Mouse (Mus musculus): ENCODE data around the gene Msrb2. TPM values are rescaled to one million over a fixed set of nuclear protein-coding genes. Genes with fewer than 3 reads are reported as not detected.

The Msrb2 gene
- 23.5 and 28.9 TPM in 2 replicates for polyA plus RNA-seq (2016; fragmentation: Nextera tagmentation; extraction: Ambion mirVana)

DNA sequence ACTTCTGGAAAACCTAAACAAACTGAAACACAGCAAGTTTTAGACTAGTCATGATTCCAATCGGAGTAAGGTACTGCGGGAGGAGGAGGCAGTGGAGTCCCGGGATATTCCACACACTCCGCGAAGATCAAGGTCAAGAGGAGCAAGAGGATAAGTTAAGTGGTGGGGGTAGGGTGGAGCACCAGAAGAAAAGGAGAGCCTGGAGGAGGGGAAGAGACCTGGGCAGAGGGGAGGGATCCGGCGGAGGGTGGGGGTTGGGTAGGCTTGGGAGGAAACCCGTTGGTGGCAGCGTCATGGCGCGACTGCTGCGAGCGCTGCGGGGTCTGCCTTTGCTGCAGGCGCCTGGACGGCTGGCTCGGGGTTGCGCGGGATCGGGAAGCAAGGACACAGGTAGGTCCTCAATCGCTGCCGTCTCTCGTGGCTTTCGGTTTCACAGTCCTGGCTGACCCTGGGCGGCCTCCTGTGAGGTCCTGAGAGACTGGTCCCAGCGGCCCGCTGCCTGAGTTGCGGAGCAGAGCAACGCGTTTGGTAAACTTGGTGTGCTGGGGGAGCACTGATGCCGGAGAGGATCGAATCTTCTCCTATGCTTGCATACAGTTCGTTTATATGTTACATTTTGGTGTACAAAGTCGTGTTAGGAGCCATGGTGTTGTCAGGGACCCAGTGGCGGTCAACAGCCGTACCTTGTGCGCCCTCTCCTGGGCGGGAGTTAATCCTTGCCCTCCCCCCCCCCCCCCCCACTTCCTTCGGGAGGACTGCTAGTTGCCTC lies at the start of gene Msrb2:
Gene Msrb2 (plus strand): TSS at position 51 of the 769 bp plus-strand sequence.
- H3K27me3 ChIP-seq = no peaks in the 10 kb centered on the region
- H3K9ac ChIP-seq (replicated peaks) = peak within 1 kb of the TSS; percentile 79
- WGBS = under 1% methylated on average over 39 of the region's 39 CpGs
- no peaks in the 10 kb centered on the region for H3K4me1 ChIP-seq (replicated peaks)
- peak within 1 kb of the TSS; percentile 62 for H3K4me2 ChIP-seq
- peak within 1 kb of the TSS; percentile 71 for H3K4me3 ChIP-seq (replicated peaks)
- ATAC-seq (ENCODE audit: insufficient number of reproducible peaks, insufficient read depth, low FRiP score, low TSS enrichment, low read depth) = peak; percentile 84
- H3K9me3 ChIP-seq = no peaks in the 10 kb centered on the region
- no peaks in the 10 kb centered on the region for H3K36me3 ChIP-seq
- H3K27ac ChIP-seq = peak within 1 kb of the TSS; percentile 78

DNA sequence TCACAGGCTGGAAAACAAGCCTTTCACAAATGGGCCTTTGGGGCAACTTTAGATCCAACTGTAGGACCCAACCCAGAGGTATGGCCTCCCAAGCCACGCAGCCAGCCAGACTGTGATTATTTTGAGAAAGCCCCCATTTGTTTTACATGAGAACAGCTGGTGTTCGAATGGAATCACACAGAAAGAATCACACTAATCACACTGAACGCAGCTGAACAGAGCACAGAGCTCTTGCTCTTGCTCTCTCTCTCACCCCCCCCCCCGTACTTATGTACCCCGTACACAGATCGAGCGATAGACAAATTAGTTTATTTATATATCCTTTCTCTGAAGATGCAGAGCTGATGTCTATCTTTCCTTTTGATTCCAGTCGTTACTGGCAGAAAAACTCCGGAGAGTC lies 48.8 kb upstream of the Msrb2 start:
- no peaks in the 10 kb centered on the region for H3K9me3 ChIP-seq
- no peak for ATAC-seq (ENCODE audit: insufficient number of reproducible peaks, insufficient read depth, low FRiP score, low TSS enrichment, low read depth)
- no peak overlapping the region for H3K4me2 ChIP-seq
- no peaks in the 10 kb centered on the region for H3K36me3 ChIP-seq
- H3K9ac ChIP-seq (replicated peaks) = no peak overlapping the region
- H3K4me1 ChIP-seq (replicated peaks) = no peaks in the 10 kb centered on the region
- 82% methylated on average over 9 of the region's 9 CpGs for WGBS
- H3K27me3 ChIP-seq = no peaks in the 10 kb centered on the region
- no peak overlapping the region for H3K4me3 ChIP-seq (replicated peaks)
- H3K27ac ChIP-seq = no peak overlapping the region

DNA sequence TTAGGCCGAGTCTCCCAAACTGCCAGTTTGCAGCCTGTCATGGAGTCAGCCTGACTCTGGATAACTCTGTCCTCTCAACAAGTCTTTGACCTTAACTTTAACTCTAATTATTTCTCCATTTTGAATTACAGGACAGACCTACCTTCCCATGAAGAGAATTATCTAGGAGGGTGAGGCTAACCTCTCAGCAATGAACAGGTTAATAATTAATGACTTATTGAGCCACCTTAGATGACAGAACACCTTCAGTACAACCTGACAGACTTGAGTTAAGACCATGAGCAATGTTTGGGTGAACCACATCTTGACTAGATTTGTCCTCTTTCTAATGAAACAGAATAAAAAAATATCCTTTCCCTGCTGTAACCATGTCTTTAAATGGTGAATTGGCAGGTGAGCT lies 44.9 kb upstream of the Msrb2 start:
- no peaks in the 10 kb centered on the region for H3K4me1 ChIP-seq (replicated peaks)
- H3K4me2 ChIP-seq = no peak overlapping the region
- H3K27me3 ChIP-seq = no peaks in the 10 kb centered on the region
- ATAC-seq (ENCODE audit: insufficient number of reproducible peaks, insufficient read depth, low FRiP score, low TSS enrichment, low read depth) = no peak
- H3K4me3 ChIP-seq (replicated peaks) = no peak overlapping the region
- H3K9me3 ChIP-seq = no peaks in the 10 kb centered on the region
- no peak overlapping the region for H3K9ac ChIP-seq (replicated peaks)
- WGBS = 87% methylated on average over 1 of the region's 1 CpGs
- H3K27ac ChIP-seq = no peak overlapping the region
- no peaks in the 10 kb centered on the region for H3K36me3 ChIP-seq

DNA sequence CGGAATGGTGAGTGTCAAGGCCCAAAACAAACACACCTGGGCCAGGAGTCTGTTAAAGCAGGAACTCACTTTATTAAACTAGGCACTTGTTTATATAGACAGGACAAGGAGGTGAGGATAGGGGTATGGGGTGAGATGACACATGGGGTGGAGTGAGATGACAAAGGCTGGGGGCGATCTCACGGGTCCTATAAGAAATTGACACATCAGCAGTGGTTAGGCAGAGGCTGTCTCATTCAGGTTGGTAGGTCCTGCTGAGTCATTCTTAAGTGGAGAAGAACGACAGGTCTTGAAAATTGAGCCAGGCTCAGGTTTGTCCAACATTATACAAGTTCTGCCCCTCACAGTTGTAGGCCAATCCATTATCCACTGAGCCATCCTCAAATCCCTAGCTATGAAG lies 43.4 kb upstream of the Msrb2 start:
- no peak for ATAC-seq (ENCODE audit: insufficient number of reproducible peaks, insufficient read depth, low FRiP score, low TSS enrichment, low read depth)
- 79% methylated on average over 4 of the region's 4 CpGs for WGBS

DNA sequence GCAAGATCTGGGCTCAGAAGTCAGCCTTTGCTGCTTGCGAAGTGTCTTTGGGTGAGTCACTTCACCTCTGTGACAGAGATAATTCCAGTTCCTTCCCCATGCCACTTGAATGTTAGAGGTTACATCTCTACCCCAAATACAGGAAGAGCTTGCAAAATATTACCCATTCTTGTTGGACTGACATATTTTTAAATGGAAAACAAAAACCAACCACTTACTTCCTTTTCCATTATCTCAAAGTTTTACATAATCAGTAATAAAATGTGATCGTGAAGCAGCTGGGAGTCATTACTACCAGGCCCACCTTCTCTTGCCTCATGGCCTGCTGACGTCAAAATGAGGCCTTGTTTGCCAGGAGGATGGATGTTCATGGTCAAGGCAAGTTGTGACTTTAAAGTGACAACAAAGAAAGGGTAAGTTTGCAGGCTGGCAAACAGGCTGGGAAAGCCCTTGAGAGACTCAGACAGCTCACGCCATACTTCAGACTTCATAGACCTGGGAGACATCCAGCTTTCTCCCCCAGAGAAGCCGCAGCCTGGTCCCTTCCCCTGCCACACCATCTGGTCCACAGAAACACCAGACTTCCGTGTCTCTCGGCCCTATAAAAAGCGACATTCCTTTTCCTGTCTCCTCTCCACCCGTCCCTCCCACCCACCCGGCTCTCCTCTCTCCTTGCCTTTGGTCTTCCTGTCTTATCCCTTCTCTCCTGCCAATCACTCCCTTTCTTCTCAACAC lies 27.2 kb upstream of the Msrb2 start:
- H3K36me3 ChIP-seq = no peaks in the 10 kb centered on the region
- no peaks in the 10 kb centered on the region for H3K9me3 ChIP-seq
- 36% methylated on average over 10 of the region's 10 CpGs for WGBS
- H3K4me1 ChIP-seq (replicated peaks) = peaks cover 4% of the 10 kb centered on the region
- no peaks in the 10 kb centered on the region for H3K27me3 ChIP-seq
- peak overlapping the region; percentile 36 for H3K4me2 ChIP-seq
- peak overlapping the region; percentile 11; the same call in 1 of the 2 replicates for H3K4me3 ChIP-seq (replicated peaks)
- H3K27ac ChIP-seq = no peak overlapping the region
- H3K9ac ChIP-seq (replicated peaks) = no peak overlapping the region
- no peak; the same call in 1 of the 2 replicates for ATAC-seq (ENCODE audit: insufficient number of reproducible peaks, insufficient read depth, low FRiP score, low TSS enrichment, low read depth)

More for the DNA sequence above, 43.4 kb upstream of the Msrb2 start:
- Histone ChIP-seq H3K36me3 (no peaks in the 10 kb centered on the region), H3K27ac (no peak overlapping the region), H3K4me2 (no peak overlapping the region), H3K27me3 (no peaks in the 10 kb centered on the region), H3K9me3 (no peaks in the 10 kb centered on the region), H3K9ac (replicated peaks) (no peak overlapping the region), H3K4me3 (replicated peaks) (no peak overlapping the region), H3K4me1 (replicated peaks) (no peaks in the 10 kb centered on the region)

DNA sequence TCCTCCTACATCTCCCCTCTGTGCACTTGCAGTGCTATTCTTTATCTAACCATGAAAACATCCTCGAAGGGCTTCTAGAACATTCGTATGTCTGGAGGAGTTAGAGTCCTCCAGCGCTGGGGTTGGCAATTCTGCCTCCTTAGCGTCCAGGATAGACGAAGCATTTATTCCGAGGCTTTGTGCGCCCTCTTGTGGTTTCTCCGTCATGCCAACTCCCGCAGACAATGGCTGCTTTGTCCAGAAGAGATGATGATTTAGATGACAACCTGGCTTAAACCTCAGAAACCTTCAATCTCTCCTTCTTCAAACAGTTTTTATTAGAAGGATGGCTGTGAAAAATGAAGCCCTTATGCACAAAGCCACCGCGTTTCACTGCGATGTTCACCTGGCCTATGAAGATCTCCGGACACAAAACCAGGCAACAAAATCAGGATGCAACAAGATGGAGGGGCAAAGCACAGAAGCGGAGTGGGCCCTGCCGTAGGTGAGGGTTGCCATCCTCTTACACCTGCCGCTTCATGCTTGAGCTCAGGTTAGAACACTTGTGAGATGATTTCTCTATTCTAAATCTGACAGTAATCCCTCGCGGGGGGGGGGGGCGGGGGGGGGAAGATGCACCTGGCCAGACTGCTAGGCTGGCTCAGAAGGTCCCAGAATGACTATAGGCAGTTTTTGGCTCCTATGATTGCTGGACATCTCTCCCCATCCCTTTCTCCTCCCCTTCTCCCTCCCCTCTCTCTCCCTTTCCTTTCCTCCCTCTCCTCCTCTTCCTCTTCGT lies 26.4 kb upstream of the Msrb2 start:
- H3K4me3 ChIP-seq (replicated peaks) = peak overlapping the region; percentile 11; the same call in 1 of the 2 replicates
- no peak overlapping the region for H3K27ac ChIP-seq
- H3K9ac ChIP-seq (replicated peaks) = no peak overlapping the region

DNA sequence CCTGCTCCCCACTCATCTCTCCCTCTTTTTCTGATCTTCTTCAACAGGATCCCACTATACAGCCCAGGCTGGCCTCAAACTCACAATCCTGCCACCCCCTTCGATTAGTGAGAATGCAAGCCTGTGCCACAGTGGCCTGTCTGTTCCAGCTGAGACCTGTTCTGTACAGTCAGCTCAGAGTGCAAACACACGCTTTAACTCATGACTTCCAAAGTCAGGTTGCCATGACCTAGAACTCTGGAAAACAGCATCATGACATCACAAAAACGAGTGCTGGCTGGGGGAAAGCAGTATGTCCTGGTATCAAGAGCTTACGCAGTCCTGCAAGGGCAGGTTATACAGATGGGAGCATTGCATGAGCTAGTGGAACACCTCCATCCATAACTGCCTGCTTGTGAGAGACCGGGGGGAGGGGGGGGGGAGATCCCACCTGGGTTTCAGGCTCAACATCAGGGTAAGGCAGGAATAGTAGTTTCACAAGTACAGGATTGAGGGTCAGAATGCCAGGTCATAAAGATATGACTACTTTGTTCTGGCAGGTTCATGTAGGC lies 25.8 kb upstream of the Msrb2 start:
- no peaks in the 10 kb centered on the region for H3K27me3 ChIP-seq
- H3K4me2 ChIP-seq = 0 out of 2 replicates have a peak overlapping the region, but pooled peaks have one; percentile 36
- H3K27ac ChIP-seq = no peak overlapping the region
- no peak overlapping the region for H3K9ac ChIP-seq (replicated peaks)
- no peaks in the 10 kb centered on the region for H3K9me3 ChIP-seq
- WGBS = 75% methylated on average over 5 of the region's 5 CpGs
- H3K4me1 ChIP-seq (replicated peaks) = peaks cover 4% of the 10 kb centered on the region
- ATAC-seq (ENCODE audit: insufficient number of reproducible peaks, insufficient read depth, low FRiP score, low TSS enrichment, low read depth) = 0 out of 2 replicates have a peak, but pooled peaks have one; percentile 52
- no peaks in the 10 kb centered on the region for H3K36me3 ChIP-seq
- H3K4me3 ChIP-seq (replicated peaks) = no peak overlapping the region

More for the DNA sequence above, 26.4 kb upstream of the Msrb2 start:
- Histone ChIP-seq H3K4me1 (replicated peaks) (peaks cover 4% of the 10 kb centered on the region), H3K9me3 (no peaks in the 10 kb centered on the region), H3K36me3 (no peaks in the 10 kb centered on the region), H3K27me3 (no peaks in the 10 kb centered on the region), H3K4me2 (peak overlapping the region; percentile 36)
- peak; percentile 66; the same call in 1 of the 2 replicates for ATAC-seq (ENCODE audit: insufficient number of reproducible peaks, insufficient read depth, low FRiP score, low TSS enrichment, low read depth)
- WGBS = 27% methylated on average over 19 of the region's 20 CpGs

DNA sequence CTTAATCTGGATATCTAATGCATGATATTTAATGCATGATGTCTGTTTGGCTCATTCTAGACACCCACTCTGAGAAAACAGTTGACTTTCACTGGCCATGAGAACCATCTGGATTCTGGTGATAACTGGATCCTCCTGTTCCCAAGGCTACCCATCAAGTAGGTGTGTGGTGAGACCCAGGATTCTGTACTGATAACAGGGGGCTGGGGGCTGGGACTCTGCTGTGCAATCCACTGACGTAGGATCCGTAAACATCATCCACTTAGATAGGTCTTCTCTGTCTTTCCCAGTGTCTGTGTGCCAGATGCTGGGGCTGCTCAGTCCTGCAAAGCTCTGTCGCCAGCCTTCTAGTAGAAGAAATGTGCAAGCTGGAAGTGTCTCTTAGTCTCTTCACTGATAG lies 22.8 kb upstream of the Msrb2 start:
- H3K27ac ChIP-seq = no peak overlapping the region

DNA sequence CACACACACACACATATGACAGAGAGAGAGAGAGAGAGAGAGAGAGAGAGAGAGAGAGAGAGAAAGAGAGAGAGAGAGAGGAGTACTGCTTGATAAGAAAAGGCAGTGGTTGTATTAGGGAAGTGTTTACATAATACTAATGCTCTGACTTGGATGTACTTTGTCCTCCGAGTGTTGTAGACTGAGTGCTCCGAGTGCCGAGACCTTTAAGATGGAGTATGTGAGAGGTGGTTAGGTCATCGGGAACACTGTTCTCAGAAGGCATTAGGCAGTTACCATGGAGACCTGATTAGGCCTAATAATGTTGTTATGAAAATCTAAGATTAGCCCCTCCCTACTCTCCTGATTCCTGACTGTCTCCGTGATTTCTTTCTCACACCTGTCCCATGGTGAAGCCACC lies 21.1 kb upstream of the Msrb2 start:
- Histone ChIP-seq H3K9me3 (no peaks in the 10 kb centered on the region), H3K9ac (replicated peaks) (no peak overlapping the region), H3K27me3 (no peaks in the 10 kb centered on the region), H3K4me3 (replicated peaks) (no peak overlapping the region), H3K4me1 (replicated peaks) (no peaks in the 10 kb centered on the region), H3K36me3 (no peaks in the 10 kb centered on the region), H3K27ac (no peak overlapping the region), H3K4me2 (no peak overlapping the region)
- WGBS = 91% methylated on average over 5 of the region's 5 CpGs
- no peak for ATAC-seq (ENCODE audit: insufficient number of reproducible peaks, insufficient read depth, low FRiP score, low TSS enrichment, low read depth)

More for the DNA sequence above, 22.8 kb upstream of the Msrb2 start:
- no peak overlapping the region for H3K9ac ChIP-seq (replicated peaks)
- no peaks in the 10 kb centered on the region for H3K27me3 ChIP-seq
- WGBS = 48% methylated on average over 3 of the region's 3 CpGs
- no peak for ATAC-seq (ENCODE audit: insufficient number of reproducible peaks, insufficient read depth, low FRiP score, low TSS enrichment, low read depth)
- peaks cover 4% of the 10 kb centered on the region for H3K4me1 ChIP-seq (replicated peaks)
- H3K4me3 ChIP-seq (replicated peaks) = no peak overlapping the region
- no peak overlapping the region for H3K4me2 ChIP-seq
- H3K36me3 ChIP-seq = no peaks in the 10 kb centered on the region
- no peaks in the 10 kb centered on the region for H3K9me3 ChIP-seq

DNA sequence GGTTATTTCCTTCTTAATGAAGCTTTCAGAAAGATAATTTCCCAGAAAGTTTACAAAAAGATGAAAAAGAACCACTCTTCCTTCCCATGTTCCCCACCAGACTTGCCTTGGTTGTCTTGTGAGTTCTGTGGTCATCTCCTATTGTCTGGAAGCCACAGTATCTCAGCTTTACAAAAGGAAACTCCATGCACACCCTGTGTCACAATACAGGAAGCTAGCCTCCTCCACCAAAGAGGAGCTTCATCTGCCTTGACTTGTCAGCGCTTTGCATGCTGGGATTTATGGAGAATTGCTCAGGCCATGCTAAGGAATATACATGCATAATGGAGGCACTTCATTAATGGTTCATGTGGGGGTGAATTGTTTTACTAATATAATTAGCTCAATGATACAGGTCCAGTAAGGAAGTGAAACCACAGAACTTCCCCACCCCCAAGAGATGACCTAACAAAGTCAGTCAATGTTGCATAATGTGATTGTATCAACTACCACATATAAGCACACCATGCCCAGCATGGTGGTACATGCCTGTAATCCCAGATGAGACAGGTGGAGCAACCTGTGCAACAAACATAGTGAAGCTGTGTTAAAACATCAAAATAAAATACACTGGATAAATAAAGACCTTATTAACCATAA lies 19.5 kb upstream of the Msrb2 start:
- no peaks in the 10 kb centered on the region for H3K4me1 ChIP-seq (replicated peaks)
- no peak for ATAC-seq (ENCODE audit: insufficient number of reproducible peaks, insufficient read depth, low FRiP score, low TSS enrichment, low read depth)
- no peak overlapping the region for H3K4me2 ChIP-seq
- no peak overlapping the region for H3K27ac ChIP-seq
- no peaks in the 10 kb centered on the region for H3K27me3 ChIP-seq
- H3K9ac ChIP-seq (replicated peaks) = no peak overlapping the region
- H3K9me3 ChIP-seq = no peaks in the 10 kb centered on the region
- H3K4me3 ChIP-seq (replicated peaks) = no peak overlapping the region
- H3K36me3 ChIP-seq = no peaks in the 10 kb centered on the region
- 100% methylated on average over 1 of the region's 1 CpGs for WGBS

All from limb, embryonic 12.5 days (tissue).